Comparison of ENCODE assay signal across 11 mouse cellular contexts in the genomic region with DNA sequence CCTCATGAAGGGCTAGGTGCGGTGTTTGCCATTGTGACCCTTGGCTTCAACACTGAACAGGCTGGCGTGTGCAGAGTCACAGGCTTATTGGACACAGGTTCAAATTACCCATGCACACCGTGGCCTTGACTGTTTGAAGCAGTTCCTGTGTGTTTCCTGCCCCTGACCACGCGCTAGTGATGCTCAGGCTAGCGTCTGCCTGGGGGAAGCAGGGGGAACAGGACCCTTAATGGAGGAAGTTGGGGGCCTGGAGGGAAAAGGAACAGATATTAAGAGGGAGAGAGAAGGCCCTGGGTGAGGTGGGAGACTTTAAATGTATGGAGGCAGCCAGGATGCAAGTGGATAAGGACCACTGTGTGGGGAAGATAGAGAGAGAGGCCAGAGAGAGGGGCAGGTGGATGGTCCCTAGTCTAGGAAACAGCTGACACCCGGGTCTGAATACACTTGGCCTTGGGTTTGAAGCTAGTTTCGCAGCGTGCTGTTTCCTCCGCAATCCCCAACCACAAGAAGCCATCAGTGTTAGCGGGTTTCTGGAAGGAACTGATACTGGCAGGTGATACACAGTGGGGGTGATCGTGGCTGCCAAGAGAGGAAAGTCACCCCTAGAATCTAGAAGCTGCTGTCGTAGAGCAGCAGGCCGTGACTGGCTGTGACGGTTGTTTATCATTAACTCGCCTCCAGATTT. TPM values are rescaled to one million over a fixed set of nuclear protein-coding genes. Genes with fewer than 3 reads are reported as not detected.
DNase-seq lines count a peak whose midpoint lies in the region; ATAC-seq and TF ChIP-seq lines count a peak whose summit lies in the region.
"Had no signal": no experiment of that assay in that cellular context is flagged by ENCODE, and none has a peak within 500 bp of the region (broad histone marks: within the 10 kb centered on the region; RNA-seq: fewer than 3 reads in every experiment).

No protein-coding gene starts in this region.

- no peaks in the 10 kb centered on the region for H3K36me3 ChIP-seq in heart, postnatal 0 days (replicated peaks; ENCODE audit: control insufficient read depth, insufficient read depth, low read length)
- H3K36me3 ChIP-seq in kidney, embryonic 16.5 days (ENCODE audit: insufficient read depth, low read length) = no peaks in the 10 kb centered on the region
- H3K36me3 ChIP-seq: heart, embryonic 12.5 days; limb, embryonic 12.5 days had no signal

- ATAC-seq in heart, postnatal 0 days (ENCODE audit: insufficient read depth, low read depth) = no peak
- 0 out of 2 replicates have a peak, but pooled peaks have one; percentile 8 for ATAC-seq in monocyte, adult 5-6 weeks (replicated peaks; ENCODE audit: insufficient number of reproducible peaks, low FRiP score, low TSS enrichment, poor library complexity, severe bottlenecking)
- ATAC-seq in kidney, embryonic 16.5 days (ENCODE audit: low FRiP score, low TSS enrichment) = no peak
- ATAC-seq in erythroid progenitor cell, adult 5-6 weeks (replicated peaks; ENCODE audit: low FRiP score, poor library complexity, severe bottlenecking) = no peak

- H3K4me2 ChIP-seq in heart, postnatal 0 days (ENCODE audit: low read depth, low read length) = no peak overlapping the region
- H3K4me2 ChIP-seq in kidney, embryonic 16.5 days (replicated peaks; ENCODE audit: low read depth, low read length) = no peak overlapping the region
- H3K4me2 ChIP-seq: heart, embryonic 12.5 days; limb, embryonic 12.5 days had no signal

- no peaks in the 10 kb centered on the region for H3K27me3 ChIP-seq in heart, postnatal 0 days (ENCODE audit: control insufficient read depth, insufficient read depth, low read length)
- H3K27me3 ChIP-seq in kidney, embryonic 16.5 days (ENCODE audit: insufficient read depth, low read length) = no peaks in the 10 kb centered on the region
- H3K27me3 ChIP-seq: heart, embryonic 12.5 days; limb, embryonic 12.5 days had no signal

- TF ChIP-seq EP300 in heart, postnatal 0 days (IDR thresholded peaks at IDR 0.05; ENCODE audit: low read depth) = no peak

- H3K9me3 ChIP-seq in heart, postnatal 0 days (replicated peaks; ENCODE audit: control insufficient read depth, low read length) = no peaks in the 10 kb centered on the region
- H3K9me3 ChIP-seq in kidney, embryonic 16.5 days (ENCODE audit: low read length) = no peaks in the 10 kb centered on the region
- H3K9me3 ChIP-seq: heart, embryonic 12.5 days; limb, embryonic 12.5 days had no signal

- no peak overlapping the region for H3K9ac ChIP-seq in heart, postnatal 0 days (replicated peaks; ENCODE audit: low read depth, low read length)
- H3K9ac ChIP-seq in kidney, embryonic 16.5 days (replicated peaks; ENCODE audit: low read length) = no peak overlapping the region
- H3K9ac ChIP-seq: heart, embryonic 12.5 days; limb, embryonic 12.5 days had no signal

- intact Hi-C loops in heart, postnatal 14 days (cut with DNase I) = no loop called here

- WGBS in heart, postnatal 0 days = 81% methylated on average over 16 of the region's 16 CpGs
- 78% methylated on average over 16 of the region's 16 CpGs for WGBS in kidney, embryonic 16.5 days

- H3K4me3 ChIP-seq in heart, postnatal 0 days (ENCODE audit: low read depth, low read length) = no peak overlapping the region
- H3K4me3 ChIP-seq in kidney, embryonic 16.5 days (ENCODE audit: low read length) = no peak overlapping the region
- H3K4me3 ChIP-seq: gastrocnemius, adult 2 months; heart, embryonic 12.5 days; limb, embryonic 12.5 days had no signal

- no peak for DNase-seq in heart, postnatal 0 days (ENCODE audit: low spot score)
- no peak for DNase-seq in heart, postnatal 14 days
- peak; percentile 95 for DNase-seq in cerebellum, adult 9-10 months
- peak; percentile 70 for DNase-seq in thymus, postnatal 25 days
- DNase-seq in frontal cortex, postnatal 36 days (ENCODE audit: low spot score in 2 of 2) = no peak
- DNase-seq: gastrocnemius, adult 2 months had no signal

- H3K27ac ChIP-seq in heart, postnatal 0 days (ENCODE audit: low read depth) = peak overlapping the region; percentile 36; the same call in 1 of the 2 replicates
- no peak overlapping the region for H3K27ac ChIP-seq in kidney, embryonic 16.5 days (ENCODE audit: low read length)
- H3K27ac ChIP-seq: gastrocnemius, adult 2 months; limb, embryonic 12.5 days had no signal

- H3K4me1 ChIP-seq in heart, postnatal 0 days (ENCODE audit: control insufficient read depth, insufficient read depth) = no peaks in the 10 kb centered on the region
- peaks cover 11% of the 10 kb centered on the region; the same call in 1 of the 2 replicates for H3K4me1 ChIP-seq in kidney, embryonic 16.5 days (ENCODE audit: insufficient read depth, low read length)
- H3K4me1 ChIP-seq: heart, embryonic 12.5 days had no signal

- no peak for TF ChIP-seq CTCF in heart, postnatal 0 days (IDR thresholded peaks at IDR 0.05; ENCODE audit: low read depth)

RNA-seq across cellular contexts. Expression of a gene that starts 5.5 kb away (rescaled TPM):
- total RNA-seq in heart, postnatal 0 days (2014; rRNA removed; ENCODE audit: low replicate concordance) = not detected in 2 replicates
- polyA plus RNA-seq in heart, postnatal 0 days (2015; fragmentation: Nextera tagmentation; extraction: Ambion mirVana) = not detected in 2 replicates
- not detected for total RNA-seq in heart, postnatal 14 days (2021)
- not detected in 3 replicates for total RNA-seq in monocyte, adult 5-6 weeks (2017)
- 0.41 and 0.69 TPM in 2 replicates for polyA plus RNA-seq in kidney, embryonic 16.5 days (2015; fragmentation: Nextera tagmentation; extraction: Ambion mirVana)
- not detected in 2 replicates for total RNA-seq in erythroid progenitor cell, adult 5-6 weeks (2015; ENCODE audit: low replicate concordance)
- total RNA-seq in erythroid progenitor cell, adult 5-6 weeks (2017; ENCODE audit: low replicate concordance) = not detected in 2 replicates
- total RNA-seq: gastrocnemius, adult 2 months had no signal
- polyA plus RNA-seq: heart, embryonic 12.5 days had no signal

RNA-seq across cellular contexts. Expression of a gene that starts 12.5 kb away (rescaled TPM):
- 12.6 and 15.7 TPM in 2 replicates for total RNA-seq in heart, postnatal 0 days (2014; rRNA removed; ENCODE audit: low replicate concordance)
- 4.7 and 5.3 TPM in 2 replicates for polyA plus RNA-seq in heart, postnatal 0 days (2015; fragmentation: Nextera tagmentation; extraction: Ambion mirVana)
- total RNA-seq in heart, postnatal 14 days (2021) = 10 to 100 TPM; 11.8 to 12.3 TPM
- total RNA-seq in monocyte, adult 5-6 weeks (2017) = 4.6 to 8.2 TPM (median 8.2 TPM) in 3 replicates
- 4.0 and 4.3 TPM in 2 replicates for polyA plus RNA-seq in kidney, embryonic 16.5 days (2015; fragmentation: Nextera tagmentation; extraction: Ambion mirVana)
- total RNA-seq in erythroid progenitor cell, adult 5-6 weeks (2015; ENCODE audit: low replicate concordance) = 0.72 and 0.84 TPM in 2 replicates
- 1.8 and 2.2 TPM in 2 replicates for total RNA-seq in erythroid progenitor cell, adult 5-6 weeks (2017; ENCODE audit: low replicate concordance)

Comparison
In these comparisons a context has a peak if more than half of its experiments do, and no peak if none do; other contexts are left out.
1. DNase-seq: peak in cerebellum, adult 9-10 months (single experiment) and thymus, postnatal 25 days (single experiment); none in heart, postnatal 0 days (single experiment), heart, postnatal 14 days (0 of 2) and frontal cortex, postnatal 36 days (0 of 2).